Mouse (Mus musculus) limb, embryonic 12.5 days (tissue): ENCODE measurements around the gene Atxn1. TPM values are rescaled to one million over a fixed set of nuclear protein-coding genes. Genes with fewer than 3 reads are reported as not detected.

Source experiments
- ATAC-seq: fragments of 200-750 bp; cut with Nextera tagmentation; 2 replicates; pipeline ENCODE4 v1.8.0; 2017; ENCODE audit warnings: low read depth, moderate TSS enrichment; ENCODE audit not compliant: insufficient number of reproducible peaks, insufficient read depth, low FRiP score, low TSS enrichment
- H3K27ac ChIP-seq: fragments of 300-500 bp; sonication (generic); 2 replicates; pipeline ENCODE4 v1.5.1; 2016; ENCODE audit warnings: mild to moderate bottlenecking, moderate library complexity
- H3K27me3 ChIP-seq: fragments of 300-500 bp; sonication (generic); 2 replicates; pipeline ENCODE4 v1.6.1; 2016; ENCODE audit warnings: mild to moderate bottlenecking, moderate library complexity
- H3K36me3 ChIP-seq: fragments of 300-500 bp; sonication (generic); 2 replicates; pipeline ENCODE4 v1.6.1; 2016; ENCODE audit warnings: mild to moderate bottlenecking, moderate library complexity
- H3K4me1 ChIP-seq: fragments of 300-500 bp; sonication (generic); replicated peaks from 2 replicates; pipeline ENCODE4 v1.6.1; 2016
- H3K4me2 ChIP-seq: fragments of 300-500 bp; sonication (generic); 2 replicates; pipeline ENCODE4 v1.6.1; 2016; ENCODE audit warnings: mild to moderate bottlenecking, moderate library complexity
- H3K4me3 ChIP-seq: fragments of 300-500 bp; sonication (generic); replicated peaks from 2 replicates; pipeline ENCODE4 v1.5.1; 2016; ENCODE audit warnings: mild to moderate bottlenecking
- H3K9ac ChIP-seq: fragments of 300-500 bp; sonication (generic); replicated peaks from 2 replicates; pipeline ENCODE4 v1.6.1; 2016; ENCODE audit warnings: mild to moderate bottlenecking, moderate library complexity
- H3K9me3 ChIP-seq: fragments of 300-500 bp; sonication (generic); 2 replicates; pipeline ENCODE4 v1.6.1; 2016; ENCODE audit warnings: mild to moderate bottlenecking, moderate library complexity
- WGBS: fragments of 180-500 bp; shearing (Covaris S2); methylation state at CpG from one replicate; pipeline ENCODE4 v1.1.7; 2016; 5-methylcytosine and 5-hydroxymethylcytosine counted together
- polyA plus RNA-seq: library from polyadenylated mRNA; unstranded; fragments of >200 nt; fragmentation: Nextera tagmentation; extraction: Ambion mirVana; gene quantifications from 2 replicates; pipeline ENCODE4 v1.2.1, GENCODE M21; 2016

Atxn1 gene
- polyA plus RNA-seq, 1 experiment from 2014 or later, result 2.5 TPM

DNA sequence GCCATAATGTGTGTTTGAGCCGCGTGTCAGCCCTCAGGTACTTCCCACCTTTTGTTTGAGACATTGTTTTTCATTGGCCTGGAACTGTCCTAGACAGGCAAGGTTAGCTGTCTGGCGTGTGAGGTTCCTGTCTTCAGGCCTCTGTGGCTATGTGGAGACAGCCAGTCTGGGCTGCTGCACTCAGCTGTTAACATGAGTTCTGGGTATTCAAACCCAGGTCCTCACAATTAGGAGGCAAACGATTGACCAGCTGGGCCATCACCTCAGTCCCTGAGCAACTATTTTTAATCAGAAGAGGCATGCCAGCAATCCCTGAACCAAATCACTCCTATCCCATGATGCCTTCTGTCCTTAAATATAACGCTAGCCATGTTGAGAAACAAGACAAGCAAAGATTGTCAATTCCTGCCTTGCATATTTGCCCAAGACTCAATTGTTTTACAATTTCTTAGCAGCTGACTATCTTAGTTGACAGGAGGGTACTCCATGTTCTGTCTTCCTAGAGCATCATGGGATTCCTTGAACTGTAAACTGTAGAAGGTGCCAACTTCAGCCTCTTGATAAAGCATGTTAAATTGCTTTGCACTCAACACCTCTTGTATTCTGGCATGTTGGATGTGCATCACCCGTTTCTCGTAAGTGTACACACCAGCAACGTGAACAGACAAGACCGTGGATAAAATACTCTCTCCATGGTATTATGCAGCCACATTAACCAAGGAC lies 428.9 kb downstream of the Atxn1 start:
- no peak overlapping the region for H3K9ac ChIP-seq
- H3K9me3 ChIP-seq, result no peaks in the 10 kb centered on the region
- no peak overlapping the region for H3K4me2 ChIP-seq
- no peaks in the 10 kb centered on the region for H3K27me3 ChIP-seq
- no peak overlapping the region for H3K4me3 ChIP-seq
- 90% methylated on average over 9 of the region's 9 CpGs for WGBS
- no peak for ATAC-seq
- no peak overlapping the region for H3K27ac ChIP-seq
- H3K4me1 ChIP-seq, result peaks cover 9% of the 10 kb centered on the region; the same call in 1 of the 2 replicates
- H3K36me3 ChIP-seq, result no peaks in the 10 kb centered on the region

DNA sequence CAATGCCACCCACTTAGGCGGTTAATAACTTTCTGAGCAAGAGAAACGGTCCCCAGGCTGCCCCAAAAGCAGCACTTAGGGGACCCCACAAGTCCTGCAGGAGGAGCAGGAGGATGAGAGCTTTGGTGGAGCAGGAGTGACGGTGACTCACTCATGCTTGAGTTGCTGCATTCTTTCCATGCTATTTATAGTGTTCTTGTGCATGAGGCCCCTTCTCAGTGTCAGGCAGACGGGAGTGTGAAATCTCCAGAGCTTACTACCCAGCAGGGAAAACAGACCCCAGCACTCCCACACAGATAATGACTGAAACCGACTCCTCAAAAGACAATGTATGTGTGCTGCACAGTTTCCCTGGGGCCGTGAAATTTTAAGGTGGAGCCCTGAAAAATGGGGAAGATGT lies 434.1 kb downstream of the Atxn1 start:
- no peaks in the 10 kb centered on the region for H3K36me3 ChIP-seq
- no peak overlapping the region for H3K4me2 ChIP-seq
- H3K9me3 ChIP-seq, result no peaks in the 10 kb centered on the region
- no peak overlapping the region for H3K9ac ChIP-seq
- no peak overlapping the region for H3K4me3 ChIP-seq
- no peak overlapping the region for H3K27ac ChIP-seq
- no peak for ATAC-seq
- H3K4me1 ChIP-seq, result peaks cover 10% of the 10 kb centered on the region
- H3K27me3 ChIP-seq, result no peaks in the 10 kb centered on the region
- WGBS, result 46% methylated on average over 6 of the region's 6 CpGs

DNA sequence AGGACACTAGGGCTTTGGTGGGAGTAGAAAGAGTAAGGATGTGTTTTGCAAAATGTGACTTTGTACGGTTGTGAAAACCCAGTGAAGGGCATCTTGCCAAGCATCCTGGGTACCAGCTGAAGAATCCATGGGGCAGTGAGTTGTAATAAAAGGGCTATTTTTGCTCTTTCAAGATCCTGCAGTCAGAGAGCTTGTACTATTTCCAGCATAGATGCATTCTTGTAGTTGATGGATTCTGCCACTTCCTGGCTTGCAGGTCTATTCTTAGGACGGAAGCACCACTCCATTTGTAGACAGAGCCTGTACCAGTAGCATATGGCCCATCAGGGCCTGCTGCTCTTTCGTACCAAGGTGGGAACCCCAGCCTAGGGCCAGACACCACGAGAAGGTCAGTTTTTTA lies 436.0 kb downstream of the Atxn1 start:
- no peak for ATAC-seq
- Histone ChIP-seq H3K4me1 (peaks cover 15% of the 10 kb centered on the region), H3K4me3 (no peak overlapping the region), H3K4me2 (no peak overlapping the region), H3K9me3 (no peaks in the 10 kb centered on the region), H3K36me3 (no peaks in the 10 kb centered on the region), H3K27me3 (no peaks in the 10 kb centered on the region), H3K9ac (no peak overlapping the region), H3K27ac (no peak overlapping the region)
- 85% methylated on average over 4 of the region's 4 CpGs for WGBS

DNA sequence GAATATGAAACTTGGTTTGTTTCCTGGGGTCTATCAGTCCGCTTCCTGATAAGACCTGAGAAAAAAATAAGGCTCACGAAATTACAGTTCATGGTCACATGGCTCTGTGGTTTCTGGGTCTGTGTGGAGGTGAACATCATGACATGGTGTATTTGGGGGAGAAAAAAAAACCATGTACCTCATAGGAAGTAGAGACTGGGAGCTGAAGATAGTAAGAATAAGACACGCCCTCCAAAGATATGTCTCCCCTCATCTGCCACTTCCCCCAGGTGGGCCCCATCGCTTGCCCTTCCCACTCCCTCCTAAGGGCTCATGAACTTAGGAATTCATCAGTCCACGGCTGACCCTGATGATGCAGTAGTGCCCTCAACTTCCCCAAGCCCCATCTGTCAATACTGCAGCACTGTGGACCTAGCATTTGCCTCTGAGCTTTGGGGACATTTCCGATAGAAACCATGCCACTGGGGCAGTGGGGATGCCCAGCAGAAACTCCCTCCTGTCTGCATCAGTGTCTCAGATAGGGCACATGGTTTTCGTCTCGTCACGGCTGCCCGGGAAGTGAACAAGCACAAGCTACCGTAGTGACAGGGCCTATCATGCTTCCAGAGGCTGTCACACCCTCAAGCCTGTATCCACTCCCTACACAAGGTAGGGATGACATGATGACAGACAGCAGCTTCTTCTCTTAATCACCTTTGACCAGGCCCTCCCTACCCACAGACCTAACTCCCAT lies 437.4 kb downstream of the Atxn1 start:
- peaks cover 15% of the 10 kb centered on the region for H3K4me1 ChIP-seq
- no peak overlapping the region for H3K4me3 ChIP-seq
- no peak overlapping the region for H3K9ac ChIP-seq
- WGBS, result 80% methylated on average over 11 of the region's 11 CpGs
- no peak for ATAC-seq
- H3K4me2 ChIP-seq, result no peak overlapping the region
- no peaks in the 10 kb centered on the region for H3K36me3 ChIP-seq
- no peaks in the 10 kb centered on the region for H3K27me3 ChIP-seq
- H3K9me3 ChIP-seq, result no peaks in the 10 kb centered on the region
- H3K27ac ChIP-seq, result no peak overlapping the region

DNA sequence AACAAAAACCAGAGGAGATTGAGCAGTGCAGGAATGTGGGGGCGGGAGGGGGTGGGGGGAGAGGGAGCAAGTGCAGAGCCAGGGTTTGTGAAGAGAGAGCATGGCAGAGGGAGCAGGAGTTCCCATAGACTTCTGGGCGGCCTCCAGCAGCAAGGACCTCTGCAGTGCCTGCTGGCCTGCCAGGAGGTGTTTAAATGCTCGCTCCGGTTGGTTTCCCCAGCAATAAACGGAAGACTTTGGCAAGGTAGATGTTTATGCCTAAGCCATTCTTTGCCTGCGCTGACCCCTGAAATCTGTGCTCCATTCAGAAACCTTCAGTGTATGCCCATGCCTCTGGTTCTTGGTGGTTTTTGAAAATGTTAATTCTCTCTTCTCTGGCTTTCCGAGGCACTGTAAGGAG lies 438.6 kb downstream of the Atxn1 start:
- WGBS, result 68% methylated on average over 7 of the region's 7 CpGs
- Histone ChIP-seq H3K9ac (no peak overlapping the region), H3K4me2 (no peak overlapping the region), H3K27ac (no peak overlapping the region), H3K4me1 (peaks cover 15% of the 10 kb centered on the region), H3K36me3 (no peaks in the 10 kb centered on the region), H3K9me3 (no peaks in the 10 kb centered on the region), H3K4me3 (no peak overlapping the region), H3K27me3 (no peaks in the 10 kb centered on the region)
- no peak for ATAC-seq

DNA sequence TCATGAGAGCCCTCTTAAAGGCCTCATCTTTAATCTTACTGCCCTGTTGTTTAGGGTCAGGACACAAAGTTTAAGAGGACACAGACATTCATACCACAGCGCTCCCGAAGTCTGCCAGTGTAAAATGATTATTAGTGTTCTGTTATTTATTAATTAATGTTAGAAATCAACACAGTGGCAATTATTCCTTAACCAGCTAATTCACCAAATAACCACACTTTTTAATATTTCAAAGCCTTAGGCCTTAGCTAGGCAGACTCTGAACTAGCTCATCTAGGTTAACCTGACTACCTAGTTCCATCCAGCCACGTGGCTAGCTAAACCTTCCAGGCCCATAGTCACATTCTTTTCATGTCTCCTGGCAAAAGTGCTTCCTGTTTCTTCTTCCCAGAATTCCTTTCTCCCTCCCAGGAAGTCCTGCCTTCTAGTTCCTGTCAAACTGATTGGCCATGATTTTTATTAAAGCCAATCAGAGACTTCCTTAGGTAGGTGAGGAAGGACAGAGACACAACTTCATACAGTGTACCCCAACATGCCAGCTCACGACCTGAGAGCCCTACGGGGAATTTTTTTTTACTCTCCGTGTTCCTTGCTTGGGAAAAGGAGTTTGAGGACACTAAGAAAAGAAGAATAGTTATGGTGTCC lies 439.9 kb downstream of the Atxn1 start:
- H3K27ac ChIP-seq, result no peak overlapping the region
- H3K4me2 ChIP-seq, result no peak overlapping the region
- H3K4me1 ChIP-seq, result 0 out of 2 replicates have a peak, but pooled peaks cover 5% of the 10 kb centered on the region
- no peak for ATAC-seq
- 87% methylated on average over 6 of the region's 6 CpGs for WGBS
- H3K9me3 ChIP-seq, result no peaks in the 10 kb centered on the region
- no peaks in the 10 kb centered on the region for H3K27me3 ChIP-seq
- H3K36me3 ChIP-seq, result no peaks in the 10 kb centered on the region; the same call in 1 of the 2 replicates
- H3K9ac ChIP-seq, result no peak overlapping the region
- no peak overlapping the region for H3K4me3 ChIP-seq

DNA sequence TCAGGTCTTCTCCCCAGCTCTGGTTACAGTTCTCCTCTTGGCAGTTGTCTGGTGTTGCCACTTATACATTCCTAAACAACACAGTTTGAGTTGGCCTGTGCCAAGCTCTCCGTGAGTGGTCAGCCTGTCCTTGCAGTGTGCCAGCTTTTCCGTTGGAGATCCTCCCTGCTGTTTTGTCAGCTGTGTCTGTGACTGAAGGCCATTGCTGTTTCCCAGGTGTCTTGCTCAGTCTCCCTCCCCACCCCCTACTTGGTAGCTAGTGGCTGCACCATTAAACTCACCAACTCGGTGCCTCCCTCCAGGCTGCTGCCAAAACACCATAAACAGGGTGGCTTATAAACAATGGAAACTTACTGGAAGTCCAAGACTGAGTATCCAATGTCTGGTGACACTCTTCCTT lies 440.5 kb downstream of the Atxn1 start:
- H3K4me2 ChIP-seq, result no peak overlapping the region
- no peaks in the 10 kb centered on the region for H3K9me3 ChIP-seq
- ATAC-seq, result no peak
- H3K27me3 ChIP-seq, result no peaks in the 10 kb centered on the region
- WGBS, result 41% methylated on average over 3 of the region's 3 CpGs
- H3K36me3 ChIP-seq, result no peaks in the 10 kb centered on the region; the same call in 1 of the 2 replicates
- H3K27ac ChIP-seq, result no peak overlapping the region
- no peak overlapping the region for H3K9ac ChIP-seq
- H3K4me1 ChIP-seq, result 0 out of 2 replicates have a peak, but pooled peaks cover 5% of the 10 kb centered on the region
- H3K4me3 ChIP-seq, result no peak overlapping the region

DNA sequence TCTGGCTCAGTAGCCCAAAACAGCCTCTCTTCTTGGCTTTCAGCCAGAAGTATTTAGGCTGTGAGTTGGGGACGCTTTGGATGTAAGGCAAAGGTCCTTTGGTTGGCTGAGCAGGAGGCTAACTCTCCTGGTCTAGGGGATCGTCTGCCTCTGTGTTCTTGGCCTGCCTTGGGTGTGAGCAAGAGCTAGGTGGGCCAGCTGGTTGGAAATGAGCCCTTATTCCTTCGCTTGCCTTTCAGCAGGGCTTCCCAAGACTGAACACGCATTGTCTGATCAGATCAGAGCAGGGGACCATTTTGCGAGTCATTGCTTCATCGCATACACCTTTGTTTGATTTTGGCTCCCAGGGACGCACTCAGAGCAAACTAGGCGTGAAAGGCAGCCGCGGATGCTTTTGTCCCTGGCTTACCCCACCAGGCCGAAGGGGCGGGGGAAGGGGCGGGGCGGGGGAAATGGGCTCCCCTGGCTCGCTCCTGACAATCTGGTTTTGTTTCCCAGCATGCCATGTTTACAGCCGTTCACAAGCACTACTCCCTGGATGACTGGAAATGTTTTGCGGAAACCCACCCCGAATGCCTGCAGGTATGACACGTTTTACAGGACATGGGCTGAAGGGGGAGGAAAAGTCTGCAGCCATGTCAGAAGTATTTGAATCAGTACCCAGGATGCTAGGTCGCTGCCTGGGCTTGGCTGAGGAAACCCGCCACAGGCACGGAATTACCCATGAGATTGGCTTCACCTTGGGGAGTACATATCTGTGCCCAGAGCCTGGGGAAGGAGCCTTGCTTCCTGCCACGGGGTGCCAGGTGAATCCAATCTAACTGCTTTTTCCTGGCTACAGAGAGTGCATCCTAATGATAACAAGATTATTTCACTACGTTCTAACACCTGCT lies 448.1 kb downstream of the Atxn1 start:
- peak; percentile 80 for ATAC-seq
- Histone ChIP-seq H3K27ac (peak overlapping the region; percentile 85), H3K27me3 (peaks cover 3% of the 10 kb centered on the region; the same call in 1 of the 2 replicates), H3K9me3 (no peaks in the 10 kb centered on the region), H3K4me1 (peaks cover 47% of the 10 kb centered on the region), H3K9ac (peak overlapping the region; percentile 31; the same call in 1 of the 2 replicates), H3K4me2 (peak overlapping the region; percentile 56), H3K4me3 (peak overlapping the region; percentile 29), H3K36me3 (no peaks in the 10 kb centered on the region; the same call in 1 of the 2 replicates)
- 4% methylated on average over 24 of the region's 24 CpGs for WGBS

DNA sequence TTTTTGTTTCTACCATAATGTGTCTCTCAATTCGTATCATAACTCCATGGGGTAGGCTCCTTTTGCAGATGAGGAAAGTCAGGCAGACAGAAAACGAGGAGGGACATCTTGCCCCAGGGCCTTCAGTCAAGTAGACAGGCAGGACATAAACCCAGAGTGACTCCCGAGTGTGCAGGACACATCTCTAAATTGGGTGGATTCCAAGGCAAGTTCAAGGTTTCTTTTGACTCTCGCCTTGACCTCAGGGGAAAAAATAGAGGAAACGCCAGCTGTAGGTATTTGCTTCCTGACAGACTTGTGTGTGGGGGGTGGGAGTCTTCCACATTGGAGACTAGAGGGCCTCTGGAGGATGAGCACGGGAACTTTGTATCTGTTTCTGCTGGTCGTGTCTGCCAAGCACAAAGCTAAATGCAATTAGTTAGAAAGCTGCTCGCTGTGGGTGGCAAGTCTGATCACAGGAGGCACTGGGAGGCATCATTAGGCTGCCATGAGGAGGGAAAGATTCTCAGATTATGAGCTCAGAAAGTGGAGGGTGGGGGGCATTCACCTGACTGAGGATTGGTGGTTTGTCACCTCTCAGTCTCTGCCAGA lies 449.9 kb downstream of the Atxn1 start:
- 46% methylated on average over 8 of the region's 8 CpGs for WGBS

DNA sequence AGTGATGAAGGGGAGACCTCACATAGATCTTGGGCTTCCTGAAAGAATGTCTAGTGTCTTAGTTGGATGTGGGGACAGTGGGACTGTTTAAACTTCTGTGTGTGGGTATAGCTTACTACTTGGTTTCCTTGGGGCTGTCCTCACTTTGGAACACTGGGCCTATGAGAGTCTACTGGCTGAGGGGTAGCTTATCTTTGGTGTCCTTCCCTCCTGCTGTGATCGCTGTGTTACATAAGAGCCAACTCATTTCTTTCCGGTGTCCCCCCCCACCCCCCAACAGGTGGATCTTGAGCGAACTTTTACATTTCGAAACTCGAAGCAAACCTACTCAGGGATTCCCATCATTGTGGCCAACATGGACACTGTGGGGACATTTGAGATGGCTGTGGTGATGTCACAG lies 450.7 kb downstream of the Atxn1 start:
- no peak overlapping the region for H3K4me2 ChIP-seq
- no peak overlapping the region for H3K27ac ChIP-seq
- H3K9ac ChIP-seq, result no peak overlapping the region
- WGBS, result 90% methylated on average over 5 of the region's 5 CpGs
- H3K36me3 ChIP-seq, result no peaks in the 10 kb centered on the region
- no peak for ATAC-seq
- H3K4me1 ChIP-seq, result peaks cover 54% of the 10 kb centered on the region
- H3K9me3 ChIP-seq, result no peaks in the 10 kb centered on the region
- peaks cover 6% of the 10 kb centered on the region; the same call in 1 of the 2 replicates for H3K27me3 ChIP-seq
- no peak overlapping the region for H3K4me3 ChIP-seq

More for the DNA sequence above, 449.9 kb downstream of the Atxn1 start:
- H3K4me2 ChIP-seq, result no peak overlapping the region
- H3K4me3 ChIP-seq, result no peak overlapping the region
- ATAC-seq, result no peak
- H3K9me3 ChIP-seq, result no peaks in the 10 kb centered on the region
- no peak overlapping the region for H3K9ac ChIP-seq
- no peaks in the 10 kb centered on the region; the same call in 1 of the 2 replicates for H3K36me3 ChIP-seq
- peaks cover 3% of the 10 kb centered on the region; the same call in 1 of the 2 replicates for H3K27me3 ChIP-seq
- peaks cover 54% of the 10 kb centered on the region for H3K4me1 ChIP-seq
- no peak overlapping the region for H3K27ac ChIP-seq
